Mouse (Mus musculus) embryonic facial prominence, embryonic 15.5 days (tissue): ENCODE results near the gene Tbc1d5. TPM values are rescaled to one million over a fixed set of nuclear protein-coding genes. Genes with fewer than 3 reads are reported as not detected.

Experiments used
- ATAC-seq: fragments of 200-750 bp; cut with Nextera tagmentation; 2 replicates; pipeline ENCODE4 v1.8.0; 2017; ENCODE audit warnings: low read depth, moderate TSS enrichment; ENCODE audit not compliant: insufficient number of reproducible peaks, low FRiP score, low TSS enrichment
- H3K27ac ChIP-seq: fragments of 300-500 bp; sonication (generic); replicated peaks from 2 replicates; pipeline ENCODE4 v1.5.1; 2015; ENCODE audit warnings: mild to moderate bottlenecking, inconsistent platforms
- H3K27me3 ChIP-seq: fragments of 300-500 bp; sonication (generic); 2 replicates; pipeline ENCODE4 v1.6.1; 2015; ENCODE audit warnings: inconsistent platforms
- H3K36me3 ChIP-seq: fragments of 300-500 bp; sonication (generic); 2 replicates; pipeline ENCODE4 v1.6.1; 2015; ENCODE audit warnings: mild to moderate bottlenecking, inconsistent platforms
- H3K4me1 ChIP-seq: fragments of 300-500 bp; sonication (generic); 2 replicates; pipeline ENCODE4 v1.6.1; 2015; ENCODE audit warnings: inconsistent platforms
- H3K4me2 ChIP-seq: fragments of 300-500 bp; sonication (generic); replicated peaks from 2 replicates; pipeline ENCODE4 v1.6.1; 2015; ENCODE audit warnings: mild to moderate bottlenecking, inconsistent platforms
- H3K4me3 ChIP-seq: fragments of 300-500 bp; sonication (generic); replicated peaks from 2 replicates; pipeline ENCODE4 v1.5.1; 2015; ENCODE audit warnings: mild to moderate bottlenecking, inconsistent platforms
- H3K9ac ChIP-seq: fragments of 300-500 bp; sonication (generic); 2 replicates; pipeline ENCODE4 v1.6.1; 2015; ENCODE audit warnings: inconsistent platforms
- H3K9me3 ChIP-seq: fragments of 300-500 bp; sonication (generic); replicated peaks from 2 replicates; pipeline ENCODE4 v1.6.1; 2016; ENCODE audit warnings: inconsistent platforms
- WGBS: fragments of 180-500 bp; shearing (Covaris S2); methylation state at CpG from one replicate; pipeline ENCODE4 v1.1.7; 2015; 5-methylcytosine and 5-hydroxymethylcytosine counted together
- polyA plus RNA-seq: library from polyadenylated mRNA; unstranded; fragments of >200 nt; fragmentation: Nextera tagmentation; extraction: Ambion mirVana; gene quantifications from 2 replicates; pipeline ENCODE4 v1.2.1, GENCODE M21; 2015

Tbc1d5 gene
- polyA plus RNA-seq, 1 experiment from 2014 or later, result 11.7 TPM

GRCm38 (mm10) chr17:50874067-50874466 lies 305.1 kb downstream of the Tbc1d5 start:
- H3K36me3 ChIP-seq, result no peaks in the 10 kb centered on the region
- no peak overlapping the region for H3K27ac ChIP-seq
- no peak overlapping the region for H3K4me2 ChIP-seq
- no peaks in the 10 kb centered on the region for H3K9me3 ChIP-seq
- ATAC-seq, result no peak
- WGBS, result 33% methylated on average over 7 of the region's 7 CpGs
- H3K4me1 ChIP-seq, result no peaks in the 10 kb centered on the region
- H3K27me3 ChIP-seq, result no peaks in the 10 kb centered on the region
- no peak overlapping the region for H3K9ac ChIP-seq
- no peak overlapping the region for H3K4me3 ChIP-seq

GRCm38 (mm10) chr17:50872600-50872999 lies 306.6 kb downstream of the Tbc1d5 start:
- no peaks in the 10 kb centered on the region for H3K9me3 ChIP-seq
- H3K36me3 ChIP-seq, result no peaks in the 10 kb centered on the region
- no peak for ATAC-seq
- no peak overlapping the region for H3K4me3 ChIP-seq
- no peak overlapping the region for H3K27ac ChIP-seq
- no peaks in the 10 kb centered on the region for H3K27me3 ChIP-seq
- H3K4me1 ChIP-seq, result no peaks in the 10 kb centered on the region
- WGBS, result 86% methylated on average over 4 of the region's 4 CpGs
- no peak overlapping the region for H3K4me2 ChIP-seq
- H3K9ac ChIP-seq, result no peak overlapping the region

- no peaks in the 10 kb centered on the region for H3K36me3 ChIP-seq
- no peak overlapping the region for H3K4me3 ChIP-seq
- no peaks in the 10 kb centered on the region for H3K9me3 ChIP-seq
- no peaks in the 10 kb centered on the region for H3K27me3 ChIP-seq
- 92% methylated on average over 3 of the region's 3 CpGs for WGBS
- no peak overlapping the region for H3K27ac ChIP-seq
- no peak overlapping the region for H3K4me2 ChIP-seq
- H3K4me1 ChIP-seq, result no peaks in the 10 kb centered on the region
- ATAC-seq, result no peak
- H3K9ac ChIP-seq, result no peak overlapping the region
These were observed 311.9 kb downstream of the Tbc1d5 start for GRCm38 (mm10) chr17:50867297-50867696.

GRCm38 (mm10) chr17:50864781-50865180 lies 314.4 kb downstream of the Tbc1d5 start:
- Histone ChIP-seq H3K36me3 (no peaks in the 10 kb centered on the region), H3K4me2 (no peak overlapping the region), H3K9ac (no peak overlapping the region), H3K27ac (no peak overlapping the region), H3K27me3 (no peaks in the 10 kb centered on the region), H3K4me3 (no peak overlapping the region), H3K9me3 (no peaks in the 10 kb centered on the region), H3K4me1 (no peaks in the 10 kb centered on the region)
- 97% methylated on average over 1 of the region's 1 CpGs for WGBS
- no peak for ATAC-seq

GRCm38 (mm10) chr17:50853220-50853619 lies 325.9 kb downstream of the Tbc1d5 start:
- ATAC-seq, result no peak
- no peaks in the 10 kb centered on the region for H3K27me3 ChIP-seq
- H3K4me3 ChIP-seq, result no peak overlapping the region
- no peak overlapping the region for H3K4me2 ChIP-seq
- no peaks in the 10 kb centered on the region for H3K36me3 ChIP-seq
- no peaks in the 10 kb centered on the region for H3K4me1 ChIP-seq
- no peaks in the 10 kb centered on the region for H3K9me3 ChIP-seq
- H3K27ac ChIP-seq, result no peak overlapping the region
- H3K9ac ChIP-seq, result no peak overlapping the region
- 41% methylated on average over 3 of the region's 3 CpGs for whole genome bisulfite sequencing

GRCm38 (mm10) chr17:50851382-50851781 lies 327.8 kb downstream of the Tbc1d5 start:
- H3K4me1 ChIP-seq, result no peaks in the 10 kb centered on the region
- H3K9me3 ChIP-seq, result no peaks in the 10 kb centered on the region
- no peak overlapping the region for H3K9ac ChIP-seq
- no peak for ATAC-seq
- H3K4me2 ChIP-seq, result no peak overlapping the region
- no peaks in the 10 kb centered on the region for H3K36me3 ChIP-seq
- no peak overlapping the region for H3K27ac ChIP-seq
- 74% methylated on average over 1 of the region's 1 CpGs for WGBS
- no peaks in the 10 kb centered on the region for H3K27me3 ChIP-seq
- H3K4me3 ChIP-seq, result no peak overlapping the region

GRCm38 (mm10) chr17:50814089-50814488 lies 365.1 kb downstream of the Tbc1d5 start:
- Histone ChIP-seq H3K9ac (no peak overlapping the region), H3K36me3 (no peaks in the 10 kb centered on the region), H3K27ac (no peak overlapping the region), H3K9me3 (no peaks in the 10 kb centered on the region), H3K27me3 (no peaks in the 10 kb centered on the region), H3K4me3 (no peak overlapping the region), H3K4me1 (no peaks in the 10 kb centered on the region), H3K4me2 (no peak overlapping the region)
- ATAC-seq, result no peak
- 44% methylated on average over 1 of the region's 1 CpGs for WGBS

GRCm38 (mm10) chr17:50813580-50813979 lies 365.6 kb downstream of the Tbc1d5 start:
- no peak overlapping the region for H3K4me2 ChIP-seq
- no peak overlapping the region for H3K4me3 ChIP-seq
- no peaks in the 10 kb centered on the region for H3K36me3 ChIP-seq
- no peak for ATAC-seq
- no peak overlapping the region for H3K9ac ChIP-seq
- H3K4me1 ChIP-seq, result no peaks in the 10 kb centered on the region
- H3K27me3 ChIP-seq, result no peaks in the 10 kb centered on the region
- WGBS, result 91% methylated on average over 6 of the region's 6 CpGs
- no peaks in the 10 kb centered on the region for H3K9me3 ChIP-seq
- H3K27ac ChIP-seq, result no peak overlapping the region

GRCm38 (mm10) chr17:50805631-50806030 lies 373.5 kb downstream of the Tbc1d5 start:
- Histone ChIP-seq H3K9ac (no peak overlapping the region), H3K27ac (no peak overlapping the region), H3K27me3 (no peaks in the 10 kb centered on the region), H3K4me2 (no peak overlapping the region), H3K9me3 (no peaks in the 10 kb centered on the region), H3K4me1 (no peaks in the 10 kb centered on the region), H3K4me3 (no peak overlapping the region), H3K36me3 (no peaks in the 10 kb centered on the region)
- no peak for ATAC-seq
- WGBS, result 86% methylated on average over 1 of the region's 1 CpGs

- Histone ChIP-seq H3K9ac (no peak overlapping the region), H3K27me3 (no peaks in the 10 kb centered on the region), H3K27ac (no peak overlapping the region), H3K9me3 (no peaks in the 10 kb centered on the region), H3K4me3 (no peak overlapping the region), H3K4me1 (no peaks in the 10 kb centered on the region), H3K4me2 (no peak overlapping the region), H3K36me3 (no peaks in the 10 kb centered on the region)
- ATAC-seq, result no peak
- 51% methylated on average over 6 of the region's 6 CpGs for WGBS
These were observed 375.9 kb downstream of the Tbc1d5 start for GRCm38 (mm10) chr17:50803234-50803633.

GRCm38 (mm10) chr17:50802380-50802779 lies 376.8 kb downstream of the Tbc1d5 start:
- H3K36me3 ChIP-seq, result no peaks in the 10 kb centered on the region
- 85% methylated on average over 8 of the region's 8 CpGs for WGBS
- ATAC-seq, result no peak

GRCm38 (mm10) chr17:50795445-50796095 lies 383.6 kb downstream of the Tbc1d5 start:
- peak; percentile 57; the same call in 1 of the 2 replicates for ATAC-seq

More at GRCm38 (mm10) chr17:50802380-50802779, 376.8 kb downstream of the Tbc1d5 start:
- Histone ChIP-seq H3K9me3 (no peaks in the 10 kb centered on the region), H3K4me1 (no peaks in the 10 kb centered on the region), H3K27me3 (no peaks in the 10 kb centered on the region), H3K9ac (no peak overlapping the region), H3K27ac (no peak overlapping the region), H3K4me3 (no peak overlapping the region), H3K4me2 (no peak overlapping the region)

More at GRCm38 (mm10) chr17:50795445-50796095, 383.6 kb downstream of the Tbc1d5 start:
- H3K9me3 ChIP-seq, result no peaks in the 10 kb centered on the region
- WGBS, result 67% methylated on average over 6 of the region's 6 CpGs
- no peak overlapping the region for H3K27ac ChIP-seq
- no peak overlapping the region for H3K9ac ChIP-seq
- H3K4me1 ChIP-seq, result no peaks in the 10 kb centered on the region
- no peak overlapping the region for H3K4me3 ChIP-seq
- H3K36me3 ChIP-seq, result no peaks in the 10 kb centered on the region
- H3K4me2 ChIP-seq, result no peak overlapping the region
- H3K27me3 ChIP-seq, result no peaks in the 10 kb centered on the region
